Mouse (Mus musculus) ES-Bruce4 (cell line): ENCODE measurements around the gene Gm13030. TPM values are rescaled to one million over a fixed set of nuclear protein-coding genes. Genes with fewer than 3 reads are reported as not detected.
A peak's percentile ranks its signal among the peaks of the same experiment; 100 is the strongest.

ENCODE experiments used
- H3K27ac ChIP-seq: 2 replicates; pipeline ENCODE4 v1.5.1; 2012; ENCODE audit warnings: low read length, inconsistent platforms; ENCODE audit not compliant: insufficient read depth
- H3K27me3 ChIP-seq: 2 replicates; pipeline ENCODE4 v1.6.1; 2012; ENCODE audit warnings: mild to moderate bottlenecking, low read length, inconsistent platforms; ENCODE audit not compliant: control insufficient read depth, poor library complexity, insufficient read depth, severe bottlenecking
- H3K36me3 ChIP-seq: 2 replicates; pipeline ENCODE4 v1.6.1; 2012; ENCODE audit warnings: inconsistent platforms, mild to moderate bottlenecking, low read length, moderate library complexity; ENCODE audit not compliant: control insufficient read depth, poor library complexity, insufficient read depth, severe bottlenecking
- H3K4me1 ChIP-seq: one replicate; pipeline ENCODE4 v1.8.1; 2011; ENCODE audit warnings: low read length; ENCODE audit not compliant: control insufficient read depth, insufficient read depth
- H3K4me3 ChIP-seq: 2 replicates; pipeline ENCODE4 v1.5.1; 2011; ENCODE audit warnings: low read depth, mild to moderate bottlenecking, low read length
- H3K9ac ChIP-seq: 2 replicates; pipeline ENCODE4 v1.6.1; 2012; ENCODE audit warnings: low read depth, mild to moderate bottlenecking, inconsistent platforms; ENCODE audit not compliant: poor library complexity, severe bottlenecking
- H3K9me3 ChIP-seq: replicated peaks from 2 replicates; pipeline ENCODE4 v1.6.1; 2012; ENCODE audit warnings: mild to moderate bottlenecking, low read length, inconsistent platforms; ENCODE audit not compliant: control insufficient read depth, poor library complexity, insufficient read depth, severe bottlenecking
- CTCF ChIP-seq: IDR thresholded peaks from one replicate; pipeline ENCODE4 v1.8.1; 2011; ENCODE audit warnings: low read depth, low read length
- EP300 ChIP-seq: IDR thresholded peaks from 2 replicates; pipeline ENCODE4 v1.6.1; 2011; ENCODE audit warnings: low read depth, low read length; ENCODE audit not compliant: insufficient read depth
- POLR2A ChIP-seq: IDR thresholded peaks from one replicate; pipeline ENCODE4 v1.8.1; 2011; ENCODE audit warnings: low read length; ENCODE audit not compliant: insufficient read depth
- polyA plus RNA-seq: library from polyadenylated mRNA; stranded (reverse); fragments of >200 nt; gene quantifications from 2 replicates; pipeline ENCODE4 v1.2.4, GENCODE M21; 2011; ENCODE audit warnings: low read depth; ENCODE audit not compliant: missing spikeins, insufficient read depth, insufficient read length

The Gm13030 gene
- polyA plus RNA-seq, 1 experiment = not detected

- TF ChIP-seq EP300 (no peak), CTCF (peak; percentile 88), POLR2A (no peak)
- Histone ChIP-seq H3K4me1 (no peaks in the 10 kb centered on the region), H3K9ac (no peak overlapping the region), H3K4me3 (no peak overlapping the region), H3K27me3 (no peaks in the 10 kb centered on the region), H3K27ac (no peak overlapping the region), H3K36me3 (no peaks in the 10 kb centered on the region), H3K9me3 (no peaks in the 10 kb centered on the region)
Measured at GRCm38 (mm10) chr4:138884261-138884660, 10.5 kb upstream of the Gm13030 start.

GRCm38 (mm10) chr4:138882179-138882578 lies 8.4 kb upstream of the Gm13030 start:
- Histone ChIP-seq H3K27ac (no peak overlapping the region), H3K9ac (no peak overlapping the region; the same call in 1 of the 2 replicates), H3K9me3 (no peaks in the 10 kb centered on the region)

GRCm38 (mm10) chr4:138880811-138881584 lies 7.2 kb upstream of the Gm13030 start:
- no peak overlapping the region for H3K9ac ChIP-seq
- H3K4me1 ChIP-seq = peaks cover 2% of the 10 kb centered on the region
- no peak for TF ChIP-seq CTCF
- TF ChIP-seq EP300 = no peak
- TF ChIP-seq POLR2A = no peak
- no peaks in the 10 kb centered on the region for H3K9me3 ChIP-seq
- no peak overlapping the region for H3K27ac ChIP-seq
- H3K4me3 ChIP-seq = no peak overlapping the region
- H3K27me3 ChIP-seq = no peaks in the 10 kb centered on the region
- H3K36me3 ChIP-seq = no peaks in the 10 kb centered on the region

More at GRCm38 (mm10) chr4:138882179-138882578, 8.4 kb upstream of the Gm13030 start:
- no peak for TF ChIP-seq EP300
- no peak for TF ChIP-seq CTCF
- TF ChIP-seq POLR2A = no peak
- no peaks in the 10 kb centered on the region for H3K36me3 ChIP-seq
- H3K27me3 ChIP-seq = no peaks in the 10 kb centered on the region
- H3K4me1 ChIP-seq = peaks cover 2% of the 10 kb centered on the region
- peak overlapping the region; percentile 56 for H3K4me3 ChIP-seq

- Histone ChIP-seq H3K9ac (no peak overlapping the region), H3K27ac (no peak overlapping the region), H3K27me3 (no peaks in the 10 kb centered on the region), H3K36me3 (no peaks in the 10 kb centered on the region), H3K9me3 (no peaks in the 10 kb centered on the region), H3K4me1 (peaks cover 2% of the 10 kb centered on the region), H3K4me3 (no peak overlapping the region)
- TF ChIP-seq EP300 (no peak), CTCF (no peak), POLR2A (no peak)
Measured at GRCm38 (mm10) chr4:138879808-138880207, 6.0 kb upstream of the Gm13030 start.

- Histone ChIP-seq H3K27me3 (no peaks in the 10 kb centered on the region), H3K9me3 (no peaks in the 10 kb centered on the region), H3K9ac (no peak overlapping the region), H3K4me3 (no peak overlapping the region), H3K27ac (no peak overlapping the region), H3K36me3 (no peaks in the 10 kb centered on the region), H3K4me1 (peaks cover 2% of the 10 kb centered on the region)
- TF ChIP-seq EP300 (no peak), CTCF (no peak), POLR2A (no peak)
Measured at GRCm38 (mm10) chr4:138878783-138879182, 5.0 kb upstream of the Gm13030 start.

- Histone ChIP-seq H3K27me3 (no peaks in the 10 kb centered on the region), H3K36me3 (no peaks in the 10 kb centered on the region), H3K9ac (no peak within 1 kb of the TSS), H3K4me1 (peaks cover 2% of the 10 kb centered on the region), H3K27ac (no peak within 1 kb of the TSS), H3K9me3 (no peaks in the 10 kb centered on the region), H3K4me3 (no peak within 1 kb of the TSS)
- TF ChIP-seq POLR2A = no peak
- TF ChIP-seq EP300 = no peak
Measured at GRCm38 (mm10) chr4:138877731-138878130, 4.0 kb upstream of the Gm13030 start, which contains the start of gene Pla2g2e. Gene Pla2g2e, plus strand, starts transcription at chr4:138877942.
